In genomic region chr5:54180192-54180611, GRCm38 (mm10) we compare ENCODE assay signal across 8 mouse cellular contexts.
DNase-seq lines count a peak whose midpoint lies in the region; ATAC-seq and TF ChIP-seq lines count a peak whose summit lies in the region.

No protein-coding gene starts in this region.

- peak; percentile 32 for DNase-seq in kidney, adult 18-20 months
- DNase-seq in heart, postnatal 25 days (ENCODE audit: low spot score), result peak; percentile 60
- DNase-seq in lung, postnatal 0 days (ENCODE audit: low spot score), result peak; percentile 61
- DNase-seq in liver, postnatal 0 days, result no peak
- DNase-seq in forebrain, embryonic 11.5 days (ENCODE audit: low spot score), result no peak

- peak; percentile 52; the same call in 1 of the 2 replicates for TF ChIP-seq EP300 in lung, postnatal 0 days (IDR thresholded peaks at IDR 0.05)
- TF ChIP-seq EP300 in liver, postnatal 0 days (IDR thresholded peaks at IDR 0.05; ENCODE audit: low read depth), result no peak

- H3K4me1 ChIP-seq in kidney, embryonic 14.5 days (ENCODE audit: control insufficient read depth, insufficient read depth, low read length), result peaks cover 6% of the 10 kb centered on the region; the same call in 1 of the 2 replicates
- 0 out of 2 replicates have a peak, but pooled peaks cover 6% of the 10 kb centered on the region for H3K4me1 ChIP-seq in embryonic facial prominence, embryonic 15.5 days
- peaks cover 10% of the 10 kb centered on the region; the same call in 1 of the 2 replicates for H3K4me1 ChIP-seq in lung, postnatal 0 days (ENCODE audit: insufficient read depth, low read depth, low read length)
- H3K4me1 ChIP-seq in liver, postnatal 0 days (ENCODE audit: insufficient read depth), result no peaks in the 10 kb centered on the region; the same call in 1 of the 2 replicates
- no peaks in the 10 kb centered on the region; the same call in 1 of the 2 replicates for H3K4me1 ChIP-seq in forebrain, embryonic 11.5 days (replicated peaks; ENCODE audit: control insufficient read depth, insufficient read depth, low read length)

- WGBS in kidney, embryonic 14.5 days, result 64% methylated on average over 2 of the region's 2 CpGs
- WGBS in embryonic facial prominence, embryonic 15.5 days, result 47% methylated on average over 2 of the region's 2 CpGs
- 18% methylated on average over 2 of the region's 2 CpGs for WGBS in lung, postnatal 0 days
- WGBS in liver, postnatal 0 days (ENCODE audit: insufficient replicate concordance), result 39% methylated on average over 2 of the region's 2 CpGs
- WGBS in forebrain, embryonic 11.5 days, result 43% methylated on average over 2 of the region's 2 CpGs

- no peaks in the 10 kb centered on the region for H3K27me3 ChIP-seq in kidney, embryonic 14.5 days (ENCODE audit: control insufficient read depth, insufficient read depth, low read length)
- H3K27me3 ChIP-seq in embryonic facial prominence, embryonic 15.5 days, result no peaks in the 10 kb centered on the region
- H3K27me3 ChIP-seq in lung, postnatal 0 days (replicated peaks; ENCODE audit: insufficient read depth, low read length), result no peaks in the 10 kb centered on the region
- H3K27me3 ChIP-seq in liver, postnatal 0 days (ENCODE audit: insufficient read depth, low read length), result no peaks in the 10 kb centered on the region
- H3K27me3 ChIP-seq in forebrain, embryonic 11.5 days (ENCODE audit: control insufficient read depth, insufficient read depth, low read length), result no peaks in the 10 kb centered on the region

- intact Hi-C loops in heart, postnatal 25 days (cut with DNase I), result no loop called here

- no peak overlapping the region for H3K4me3 ChIP-seq in kidney, embryonic 14.5 days (ENCODE audit: low read length)
- H3K4me3 ChIP-seq in embryonic facial prominence, embryonic 15.5 days (replicated peaks), result no peak overlapping the region
- no peak overlapping the region for H3K4me3 ChIP-seq in lung, postnatal 0 days (ENCODE audit: low read depth, low read length)
- no peak overlapping the region for H3K4me3 ChIP-seq in liver, postnatal 0 days (ENCODE audit: low read depth, low read length)
- no peak overlapping the region for H3K4me3 ChIP-seq in forebrain, embryonic 11.5 days (ENCODE audit: low read depth, low read length)

- H3K36me3 ChIP-seq in kidney, embryonic 14.5 days (ENCODE audit: control insufficient read depth, insufficient read depth, low read length), result no peaks in the 10 kb centered on the region
- no peaks in the 10 kb centered on the region for H3K36me3 ChIP-seq in embryonic facial prominence, embryonic 15.5 days
- no peaks in the 10 kb centered on the region for H3K36me3 ChIP-seq in lung, postnatal 0 days (ENCODE audit: insufficient read depth, low read length)
- H3K36me3 ChIP-seq in liver, postnatal 0 days (replicated peaks; ENCODE audit: insufficient read depth, low read length), result no peaks in the 10 kb centered on the region
- H3K36me3 ChIP-seq in forebrain, embryonic 11.5 days (ENCODE audit: control insufficient read depth, insufficient read depth, low read length), result no peaks in the 10 kb centered on the region

- no peak for ATAC-seq in kidney, embryonic 14.5 days (ENCODE audit: low FRiP score, low TSS enrichment)
- no peak for ATAC-seq in embryonic facial prominence, embryonic 15.5 days (ENCODE audit: insufficient number of reproducible peaks, low FRiP score, low TSS enrichment, low read depth)
- ATAC-seq in lung, postnatal 0 days, result peak; percentile 80
- no peak for ATAC-seq in liver, postnatal 0 days
- no peak for ATAC-seq in inflammation-experienced regulatory T-cells, adult 6 months
- no peak for ATAC-seq in forebrain, embryonic 11.5 days (replicated peaks; ENCODE audit: low FRiP score)

- H3K9ac ChIP-seq in kidney, embryonic 14.5 days (ENCODE audit: low read depth, low read length), result no peak overlapping the region
- no peak overlapping the region for H3K9ac ChIP-seq in embryonic facial prominence, embryonic 15.5 days
- no peak overlapping the region for H3K9ac ChIP-seq in lung, postnatal 0 days (replicated peaks; ENCODE audit: low read depth)
- no peak overlapping the region for H3K9ac ChIP-seq in liver, postnatal 0 days (replicated peaks)
- no peak overlapping the region for H3K9ac ChIP-seq in forebrain, embryonic 11.5 days (ENCODE audit: low read length)

- H3K9me3 ChIP-seq in kidney, embryonic 14.5 days (ENCODE audit: control insufficient read depth, low read length), result no peaks in the 10 kb centered on the region
- H3K9me3 ChIP-seq in embryonic facial prominence, embryonic 15.5 days (replicated peaks), result no peaks in the 10 kb centered on the region
- no peaks in the 10 kb centered on the region for H3K9me3 ChIP-seq in lung, postnatal 0 days (ENCODE audit: low read length)
- no peaks in the 10 kb centered on the region for H3K9me3 ChIP-seq in liver, postnatal 0 days (ENCODE audit: low read length)
- H3K9me3 ChIP-seq in forebrain, embryonic 11.5 days (ENCODE audit: control insufficient read depth, low read length), result no peaks in the 10 kb centered on the region

- no peak overlapping the region for H3K4me2 ChIP-seq in kidney, embryonic 14.5 days (replicated peaks; ENCODE audit: low read depth, low read length)
- H3K4me2 ChIP-seq in embryonic facial prominence, embryonic 15.5 days (replicated peaks), result no peak overlapping the region
- no peak overlapping the region for H3K4me2 ChIP-seq in lung, postnatal 0 days (replicated peaks; ENCODE audit: low read depth, low read length)
- no peak overlapping the region for H3K4me2 ChIP-seq in liver, postnatal 0 days (ENCODE audit: low read depth, low read length)
- no peak overlapping the region for H3K4me2 ChIP-seq in forebrain, embryonic 11.5 days (ENCODE audit: low read depth, low read length, severe bottlenecking)

- no peak overlapping the region for H3K27ac ChIP-seq in kidney, embryonic 14.5 days (ENCODE audit: low read depth, low read length)
- 0 out of 2 replicates have a peak overlapping the region, but pooled peaks have one; percentile 34 for H3K27ac ChIP-seq in embryonic facial prominence, embryonic 15.5 days (replicated peaks)
- H3K27ac ChIP-seq in lung, postnatal 0 days (ENCODE audit: low read length), result no peak overlapping the region
- no peak overlapping the region for H3K27ac ChIP-seq in liver, postnatal 0 days (ENCODE audit: low read depth)
- H3K27ac ChIP-seq in forebrain, embryonic 11.5 days (ENCODE audit: low read depth, low read length), result no peak overlapping the region

- no peak for TF ChIP-seq CTCF in lung, postnatal 0 days (IDR thresholded peaks at IDR 0.05)
- TF ChIP-seq CTCF in liver, postnatal 0 days (IDR thresholded peaks at IDR 0.05; ENCODE audit: low read depth), result no peak

Comparison
In these comparisons a context has a peak if more than half of its experiments do, and no peak if none do; other contexts are left out.
1. DNase-seq: peak in kidney, adult 18-20 months (single experiment), heart, postnatal 25 days (single experiment) and lung, postnatal 0 days (single experiment); none in liver, postnatal 0 days (single experiment) and forebrain, embryonic 11.5 days (single experiment).